Mouse (Mus musculus) embryonic stem cell, embryonic (primary cell): ENCODE measurements at regions not wholly inside any gene's neighbourhood (a gene's known extent, or its start where the extent isn't known, plus 50 kb on each side); places are given as distances from the start of the nearest gene placed in this dataset.

ENCODE experiments used
- CTCF ChIA-PET, 4 experiments: fragments of 300-600 bp in 2 of 4; fragments of 350-600 bp in 2 of 4; sonication (Branson Sonifier 250); formaldehyde crosslinking; loops; one replicate each; lab custom pipeline; 2022; ENCODE audit warnings: inconsistent platforms in 2 of 4; lab: Charles Lee
- POLR2A ChIA-PET, 4 experiments: fragments of 300-600 bp in 2 of 4; fragments of 350-600 bp in 2 of 4; sonication (Branson Sonifier 250); formaldehyde crosslinking; loops; one replicate each; lab custom pipeline; 2022; ENCODE audit warnings: antibody characterized with exemption in 4 of 4, inconsistent platforms in 1 of 4; lab: Charles Lee

GRCm38 (mm10) chr2:131801212-131801611, 58.3 kb downstream of the Erv3 start:
- CTCF ChIA-PET = no interaction called here
- POLR2A ChIA-PET = no interaction called here

- POLR2A ChIA-PET = no interaction called here
- CTCF ChIA-PET = interaction anchor here in 1 of 4 experiments (1.1 kb wide), 1 partner anchor 255 kb away, joined by 3 read pairs; no protein-coding TSS in a partner anchor
These were observed 59.2 kb downstream of the Erv3 start for GRCm38 (mm10) chr2:131800126-131800894.

- ChIA-PET POLR2A (interaction anchor here in 1 of 4 experiments (0.8 kb wide), 1 partner anchor 16 kb away, joined by 3 read pairs; no protein-coding TSS in a partner anchor), CTCF (interaction anchor here in 1 of 4 experiments (1.1 kb wide), 1 partner anchor 254 kb away, joined by 3 read pairs; no protein-coding TSS in a partner anchor)
These were observed 60.1 kb downstream of the Erv3 start for GRCm38 (mm10) chr2:131799486-131799885.

- POLR2A ChIA-PET = interaction anchor here in 2 of 4 experiments (0.5 to 0.6 kb wide), 3 partner anchors 30 to 576 kb away, joined by 4 to 9 read pairs (median 4); partner anchors contain the start of genes Prn (in 1 of the 2) and Prnp (in 1 of the 2)
- CTCF ChIA-PET = no interaction called here
These were observed 62.4 kb downstream of the Erv3 start for GRCm38 (mm10) chr2:131797001-131797693.

GRCm38 (mm10) chr2:131775381-131775780, 84.2 kb downstream of the Erv3 start:
- CTCF ChIA-PET = no interaction called here
- POLR2A ChIA-PET = no interaction called here

GRCm38 (mm10) chr2:131773691-131774090, 85.9 kb downstream of the Erv3 start:
- ChIA-PET CTCF (no interaction called here), POLR2A (no interaction called here)

- ChIA-PET POLR2A (interaction anchor here in 2 of 4 experiments (0.6 to 1.0 kb wide), 2 partner anchors 19 to 208 kb away, joined by 3 to 5 read pairs; no protein-coding TSS in a partner anchor), CTCF (interaction anchor here in 2 of 4 experiments (0.7 to 2.3 kb wide), 3 partner anchors 206 to 242 kb away, joined by 3 to 7 read pairs (median 3); no protein-coding TSS in a partner anchor)
These were observed 87.4 kb downstream of the Erv3 start for GRCm38 (mm10) chr2:131772163-131772562.

- CTCF ChIA-PET = interaction anchor here (0.7 to 1.8 kb wide), 8 partner anchors 17 to 240 kb away, joined by 3 to 8 read pairs (median 4); no protein-coding TSS in a partner anchor
- POLR2A ChIA-PET = no interaction called here
These were observed 88.7 kb downstream of the Erv3 start for GRCm38 (mm10) chr2:131770852-131771251.

- POLR2A ChIA-PET = no interaction called here
- CTCF ChIA-PET = interaction anchor here in 3 of 4 experiments (0.5 to 1.8 kb wide), 6 partner anchors 43 to 1846 kb away, joined by 3 to 8 read pairs (median 5); no protein-coding TSS in a partner anchor
These were observed 89.8 kb downstream of the Erv3 start for GRCm38 (mm10) chr2:131769656-131770210.

GRCm38 (mm10) chr2:131766500-131766899, 93.0 kb downstream of the Erv3 start:
- ChIA-PET CTCF (interaction anchor here in 3 of 4 experiments (0.6 to 1.6 kb wide), 4 partner anchors 174 to 221 kb away, joined by 3 to 6 read pairs (median 3); no protein-coding TSS in a partner anchor), POLR2A (no interaction called here)

- CTCF ChIA-PET = interaction anchor here in 1 of 4 experiments (0.6 kb wide), 1 partner anchor 599 kb away, joined by 4 read pairs; no protein-coding TSS in a partner anchor
These were observed 98.0 kb downstream of the Erv3 start for GRCm38 (mm10) chr2:131761507-131761906.

GRCm38 (mm10) chr2:131757183-131757903, 102.2 kb downstream of the Erv3 start:
- CTCF ChIA-PET = no interaction called here
- POLR2A ChIA-PET = no interaction called here

More at GRCm38 (mm10) chr2:131761507-131761906, 98.0 kb downstream of the Erv3 start:
- POLR2A ChIA-PET = no interaction called here

GRCm38 (mm10) chr2:131755107-131755506, 104.4 kb downstream of the Erv3 start:
- ChIA-PET CTCF (interaction anchor here in 3 of 4 experiments (0.5 to 1.0 kb wide), 3 partner anchors 16 to 210 kb away, joined by 3 to 4 read pairs (median 4); no protein-coding TSS in a partner anchor), POLR2A (no interaction called here)

- POLR2A ChIA-PET = interaction anchor here in 2 of 4 experiments (0.6 to 1.0 kb wide), 2 partner anchors 19 to 208 kb away, joined by 3 read pairs; no protein-coding TSS in a partner anchor
- CTCF ChIA-PET = interaction anchor here in 3 of 4 experiments (0.6 to 1.4 kb wide), 7 partner anchors 17 to 666 kb away, joined by 3 to 9 read pairs (median 4); no protein-coding TSS in a partner anchor
These were observed 106.1 kb downstream of the Erv3 start for GRCm38 (mm10) chr2:131753436-131753835.

GRCm38 (mm10) chr2:131750679-131751078, 108.9 kb downstream of the Erv3 start:
- ChIA-PET POLR2A (interaction anchor here in 1 of 4 experiments (0.6 kb wide), 1 partner anchor 220 kb away, joined by 4 read pairs; no protein-coding TSS in a partner anchor), CTCF (interaction anchor here in 3 of 4 experiments (0.6 to 3.9 kb wide), 3 partner anchors 205 to 737 kb away, joined by 3 to 35 read pairs (median 7); no protein-coding TSS in a partner anchor)

GRCm38 (mm10) chr2:131750206-131750605, 109.3 kb downstream of the Erv3 start:
- ChIA-PET POLR2A (interaction anchor here in 2 of 4 experiments (0.6 kb wide), 2 partner anchors 221 to 243 kb away, joined by 3 to 4 read pairs; no protein-coding TSS in a partner anchor), CTCF (interaction anchor here in 3 of 4 experiments (0.6 to 3.9 kb wide), 3 partner anchors 205 to 738 kb away, joined by 3 to 35 read pairs (median 7); no protein-coding TSS in a partner anchor)

GRCm38 (mm10) chr2:131749746-131750145, 109.8 kb downstream of the Erv3 start:
- CTCF ChIA-PET = interaction anchor here in 3 of 4 experiments (0.6 to 3.9 kb wide), 3 partner anchors 204 to 738 kb away, joined by 3 to 35 read pairs (median 7); no protein-coding TSS in a partner anchor
- POLR2A ChIA-PET = interaction anchor here in 1 of 4 experiments (0.6 kb wide), 1 partner anchor 243 kb away, joined by 3 read pairs; no protein-coding TSS in a partner anchor
